Mouse (Mus musculus): Measurements from ENCODE around the gene Pram1. TPM values are rescaled to one million over a fixed set of nuclear protein-coding genes. Genes with fewer than 3 reads are reported as not detected.
A peak's percentile ranks its signal among the peaks of the same experiment; 100 is the strongest.

Pram1 gene
- polyA plus RNA-seq, 1 experiment from 2014 or later, result 0.71 TPM

- H3K4me3 ChIP-seq (ENCODE audit: low read depth, low read length), result no peak overlapping the region
- H3K9ac ChIP-seq (replicated peaks; ENCODE audit: low read depth, low read length), result no peak overlapping the region
- peaks cover 4% of the 10 kb centered on the region; the same call in 1 of the 2 replicates for H3K36me3 ChIP-seq (ENCODE audit: control insufficient read depth, insufficient read depth, low read length)
- 0 out of 2 replicates have a peak overlapping the region, but pooled peaks have one; percentile 1 for H3K4me2 ChIP-seq (ENCODE audit: low read depth, low read length)
- H3K27ac ChIP-seq (ENCODE audit: low read depth, low read length), result no peak overlapping the region
- no peak for ATAC-seq (ENCODE audit: low read depth)
- no peaks in the 10 kb centered on the region for H3K27me3 ChIP-seq (ENCODE audit: control insufficient read depth, insufficient read depth, low read length)
- no peaks in the 10 kb centered on the region for H3K9me3 ChIP-seq (ENCODE audit: control insufficient read depth, low read length)
- H3K4me1 ChIP-seq (ENCODE audit: control insufficient read depth, insufficient read depth, low read length), result peaks cover 29% of the 10 kb centered on the region
Measured at GRCm38 (mm10) chr17:33681767-33682166, 43.9 kb downstream of the Pram1 start.

- H3K27me3 ChIP-seq (ENCODE audit: control insufficient read depth, insufficient read depth, low read length), result no peaks in the 10 kb centered on the region
- WGBS, result under 1% methylated on average over 44 of the region's 44 CpGs
- H3K4me2 ChIP-seq (ENCODE audit: low read depth, low read length), result peak overlapping the region; percentile 94
- no peaks in the 10 kb centered on the region for H3K9me3 ChIP-seq (ENCODE audit: control insufficient read depth, low read length)
- peaks cover 29% of the 10 kb centered on the region for H3K4me1 ChIP-seq (ENCODE audit: control insufficient read depth, insufficient read depth, low read length)
- peak overlapping the region; percentile 95 for H3K27ac ChIP-seq (ENCODE audit: low read depth, low read length)
- no peaks in the 10 kb centered on the region for H3K36me3 ChIP-seq (ENCODE audit: control insufficient read depth, insufficient read depth, low read length)
- ATAC-seq (ENCODE audit: low read depth), result peak; percentile 87
- H3K9ac ChIP-seq (replicated peaks; ENCODE audit: low read depth, low read length), result peak overlapping the region; percentile 96
- H3K4me3 ChIP-seq (ENCODE audit: low read depth, low read length), result peak overlapping the region; percentile 94
Measured at GRCm38 (mm10) chr17:33684671-33685231, 46.9 kb downstream of the Pram1 start.

- H3K9me3 ChIP-seq (ENCODE audit: control insufficient read depth, low read length), result no peaks in the 10 kb centered on the region
- no peaks in the 10 kb centered on the region for H3K27me3 ChIP-seq (ENCODE audit: control insufficient read depth, insufficient read depth, low read length)
- H3K4me2 ChIP-seq (ENCODE audit: low read depth, low read length), result peak overlapping the region; percentile 94
- WGBS, result under 1% methylated on average over 42 of the region's 42 CpGs
- H3K4me3 ChIP-seq (ENCODE audit: low read depth, low read length), result peak overlapping the region; percentile 94
- peak; percentile 97 for ATAC-seq (ENCODE audit: low read depth)
- H3K9ac ChIP-seq (replicated peaks; ENCODE audit: low read depth, low read length), result peak overlapping the region; percentile 96
- H3K4me1 ChIP-seq (ENCODE audit: control insufficient read depth, insufficient read depth, low read length), result peaks cover 29% of the 10 kb centered on the region
- H3K27ac ChIP-seq (ENCODE audit: low read depth, low read length), result peak overlapping the region; percentile 95
- no peaks in the 10 kb centered on the region for H3K36me3 ChIP-seq (ENCODE audit: control insufficient read depth, insufficient read depth, low read length)
Measured at GRCm38 (mm10) chr17:33685249-33685653, 47.4 kb downstream of the Pram1 start.

GRCm38 (mm10) chr17:33686760-33687159 is 48.9 kb downstream of the Pram1 start, which contains the start of gene Hnrnpm:
Hnrnpm (minus strand) TSS chr17:33686860.
- Histone ChIP-seq H3K9me3 (ENCODE audit: control insufficient read depth, low read length) (no peaks in the 10 kb centered on the region), H3K9ac (replicated peaks; ENCODE audit: low read depth, low read length) (peak within 1 kb of the TSS; percentile 96; the same call in 1 of the 2 replicates), H3K4me2 (ENCODE audit: low read depth, low read length) (peak within 1 kb of the TSS; percentile 94), H3K27me3 (ENCODE audit: control insufficient read depth, insufficient read depth, low read length) (no peaks in the 10 kb centered on the region), H3K27ac (ENCODE audit: low read depth, low read length) (peak within 1 kb of the TSS; percentile 36; the same call in 1 of the 2 replicates), H3K4me3 (ENCODE audit: low read depth, low read length) (peak within 1 kb of the TSS; percentile 94), H3K36me3 (ENCODE audit: control insufficient read depth, insufficient read depth, low read length) (no peaks in the 10 kb centered on the region), H3K4me1 (ENCODE audit: control insufficient read depth, insufficient read depth, low read length) (peaks cover 25% of the 10 kb centered on the region)
- no peak for ATAC-seq (ENCODE audit: low read depth)
- 100% methylated on average over 1 of the region's 1 CpGs for WGBS

Other genes starting within 250 kb of the Pram1 start
- 14.4 and 15.9 TPM in 2 replicates for gene Zfp101, start 243.4 kb upstream of the Pram1 start, polyA plus RNA-seq (2014; fragmentation: Nextera tagmentation; extraction: Ambion mirVana)
- gene Actl9, start 205.2 kb upstream of the Pram1 start, polyA plus RNA-seq (2014; fragmentation: Nextera tagmentation; extraction: Ambion mirVana), result not detected in 2 replicates
- gene Adamts10, start 113.9 kb upstream of the Pram1 start, polyA plus RNA-seq (2014; fragmentation: Nextera tagmentation; extraction: Ambion mirVana), result 45.9 and 57.2 TPM in 2 replicates
- 1.0 and 2.8 TPM in 2 replicates for gene Myo1f, start 82.3 kb upstream of the Pram1 start, polyA plus RNA-seq (2014; fragmentation: Nextera tagmentation; extraction: Ambion mirVana)
- 91.1 and 111 TPM in 2 replicates for gene Zfp414, start 9.0 kb upstream of the Pram1 start, polyA plus RNA-seq (2014; fragmentation: Nextera tagmentation; extraction: Ambion mirVana)
- 172 and 220 TPM in 2 replicates for gene Hnrnpm, start 48.8 kb downstream of the Pram1 start, polyA plus RNA-seq (2014; fragmentation: Nextera tagmentation; extraction: Ambion mirVana)
- 69.1 and 73.5 TPM in 2 replicates for gene March2, start 80.6 kb downstream of the Pram1 start, polyA plus RNA-seq (2014; fragmentation: Nextera tagmentation; extraction: Ambion mirVana)
- 449 and 532 TPM in 2 replicates for gene Rab11b, start 122.5 kb downstream of the Pram1 start, polyA plus RNA-seq (2014; fragmentation: Nextera tagmentation; extraction: Ambion mirVana)
- 9.7 and 20.6 TPM in 2 replicates for gene Angptl4, start 143.8 kb downstream of the Pram1 start, polyA plus RNA-seq (2014; fragmentation: Nextera tagmentation; extraction: Ambion mirVana)
- 40.1 and 42.1 TPM in 2 replicates for gene Kank3, start 172.5 kb downstream of the Pram1 start, polyA plus RNA-seq (2014; fragmentation: Nextera tagmentation; extraction: Ambion mirVana)
- 550 and 584 TPM in 2 replicates for gene Rps28, start 186.5 kb downstream of the Pram1 start, polyA plus RNA-seq (2014; fragmentation: Nextera tagmentation; extraction: Ambion mirVana)
- 529 and 591 TPM in 2 replicates for gene Ndufa7, start 186.5 kb downstream of the Pram1 start, polyA plus RNA-seq (2014; fragmentation: Nextera tagmentation; extraction: Ambion mirVana)
- gene Cd320, start 205.0 kb downstream of the Pram1 start, polyA plus RNA-seq (2014; fragmentation: Nextera tagmentation; extraction: Ambion mirVana), result 52.1 and 54.1 TPM in 2 replicates
- gene Gm7029, start 235.8 kb downstream of the Pram1 start, polyA plus RNA-seq (2014; fragmentation: Nextera tagmentation; extraction: Ambion mirVana), result not detected in 2 replicates